Mouse (Mus musculus) embryo, embryonic 10.5 days (tissue): ENCODE results near the gene Soat2.

ENCODE experiments used
- DNase-seq: peaks from one replicate; pipeline ENCODE4 v3.0.0-alpha.2; 2015; ENCODE audit warnings: low spot score

Gene Soat2

GRCm38 (mm10) chr15:102114651-102115260 lies 35.6 kb upstream of the Soat2 start:
- no peak for DNase-seq

GRCm38 (mm10) chr15:102115731-102116231 lies 34.5 kb upstream of the Soat2 start:
- no peak for DNase-seq

- no peak for DNase-seq
Observed at GRCm38 (mm10) chr15:102116753-102117415, 33.4 kb upstream of the Soat2 start.

GRCm38 (mm10) chr15:102117461-102118443 lies 32.6 kb upstream of the Soat2 start:
- no peak for DNase-seq

- DNase-seq: no peak
Observed at GRCm38 (mm10) chr15:102118591-102118990, 31.7 kb upstream of the Soat2 start.

GRCm38 (mm10) chr15:102119121-102119830 lies 31.1 kb upstream of the Soat2 start:
- DNase-seq: no peak

GRCm38 (mm10) chr15:102119831-102120170 lies 30.5 kb upstream of the Soat2 start:
- DNase-seq: no peak

GRCm38 (mm10) chr15:102120530-102120929 lies 29.8 kb upstream of the Soat2 start:
- DNase-seq: no peak

- no peak for DNase-seq
Observed at GRCm38 (mm10) chr15:102126303-102126702, 24.0 kb upstream of the Soat2 start.

- DNase-seq: no peak
Observed at GRCm38 (mm10) chr15:102133314-102133713, 17.0 kb upstream of the Soat2 start.

GRCm38 (mm10) chr15:102134709-102135108 lies 15.6 kb upstream of the Soat2 start:
- DNase-seq: no peak

GRCm38 (mm10) chr15:102135522-102136128 lies 14.7 kb upstream of the Soat2 start:
- DNase-seq: no peak

GRCm38 (mm10) chr15:102136129-102136758 lies 14.1 kb upstream of the Soat2 start, which contains the start of gene Spryd3:
Spryd3 (minus strand) TSS chr15:102136234.
- DNase-seq: peak; percentile 98

GRCm38 (mm10) chr15:102141120-102141519 lies 9.2 kb upstream of the Soat2 start:
- no peak for DNase-seq

GRCm38 (mm10) chr15:102142914-102143912 lies 7.1 kb upstream of the Soat2 start:
- no peak for DNase-seq

- no peak for DNase-seq
Observed at GRCm38 (mm10) chr15:102144274-102144711, 6.0 kb upstream of the Soat2 start, which contains the start of gene Igfbp6. Igfbp6 (plus strand) TSS chr15:102144362.

- DNase-seq: no peak
Observed at GRCm38 (mm10) chr15:102144726-102145125, 5.6 kb upstream of the Soat2 start.

- no peak for DNase-seq
Observed at GRCm38 (mm10) chr15:102145330-102145729, 5.0 kb upstream of the Soat2 start.

- no peak for DNase-seq
Observed at GRCm38 (mm10) chr15:102146089-102146488, 4.2 kb upstream of the Soat2 start.
